Mouse (Mus musculus): ENCODE results near the gene Lrrc75b.

Gene Lrrc75b

GRCm38 (mm10) chr10:75501641-75502040 lies 58.5 kb downstream of the Lrrc75b start:
- DNase-seq (ENCODE audit: low read depth) = no peak

- no peak for DNase-seq (ENCODE audit: low read depth)
Observed at GRCm38 (mm10) chr10:75500345-75500744, 59.8 kb downstream of the Lrrc75b start.
